Mouse (Mus musculus): Measurements from ENCODE around the gene Ifrd2. TPM values are rescaled to one million over a fixed set of nuclear protein-coding genes. Genes with fewer than 3 reads are reported as not detected.

Ifrd2 gene
- 57.9 and 64.6 TPM in 2 replicates for polyA plus RNA-seq (2014; fragmentation: Nextera tagmentation; extraction: Ambion mirVana)

DNA sequence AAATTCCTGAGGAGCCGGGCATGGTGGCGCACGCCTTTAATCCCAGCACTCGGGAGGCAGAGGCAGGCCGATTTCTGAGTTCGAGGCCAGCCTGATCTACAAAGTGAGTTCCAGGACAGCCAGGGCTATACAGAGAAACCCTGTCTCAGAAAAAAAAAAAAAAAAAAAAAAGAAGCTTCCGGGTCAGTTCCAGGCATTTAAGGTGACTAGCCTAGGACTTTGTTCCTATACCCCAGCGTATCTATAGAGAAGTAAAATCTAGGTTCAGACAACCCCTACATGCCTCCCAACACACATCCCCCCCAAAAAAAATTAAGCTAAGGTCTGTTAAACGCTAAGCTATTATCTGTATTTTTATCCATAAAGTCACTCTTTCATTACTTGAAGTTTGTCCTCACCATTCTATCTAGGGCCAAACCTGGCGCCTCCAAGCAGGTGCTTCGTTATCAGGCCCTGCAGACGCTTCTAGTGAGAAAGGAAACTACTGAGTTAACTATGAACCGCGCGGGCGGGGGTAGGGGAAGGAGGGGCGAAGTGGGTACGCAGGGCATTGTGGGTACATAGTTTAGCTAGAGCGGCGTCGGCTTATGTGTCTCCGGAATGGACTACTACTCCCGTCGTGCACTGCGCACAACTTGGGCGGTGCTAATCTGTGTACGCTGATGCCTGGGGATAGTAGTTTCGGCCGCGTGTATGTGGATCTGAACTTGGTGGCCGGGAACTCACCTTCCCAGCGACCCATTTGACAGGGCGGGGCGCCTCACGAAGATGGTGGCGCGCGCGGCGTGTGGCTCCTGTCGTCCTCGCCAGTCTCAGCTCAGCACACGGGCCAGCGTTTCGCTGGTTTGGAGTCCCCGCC, at the start of gene Ifrd2:
Gene Ifrd2 (plus strand): TSS at position 669 of the 859 bp plus-strand sequence.
- DNase-seq (peak; percentile 99), ATAC-seq (ENCODE audit: insufficient read depth) (peak; percentile 97)
- H3K9me3 ChIP-seq (ENCODE audit: low read depth, low read length) = no peaks in the 10 kb centered on the region
- 13% methylated on average over 46 of the region's 46 CpGs for WGBS
- H3K27me3 ChIP-seq (ENCODE audit: insufficient read depth, low read length) = no peaks in the 10 kb centered on the region
- peak within 1 kb of the TSS; percentile 50; the same call in 1 of the 2 replicates for H3K27ac ChIP-seq (ENCODE audit: low read depth)
- no peak for TF ChIP-seq CTCF (IDR thresholded peaks at IDR 0.05; ENCODE audit: low read depth)
- H3K9ac ChIP-seq = peak within 1 kb of the TSS; percentile 68
- peak within 1 kb of the TSS; percentile 96 for H3K4me2 ChIP-seq
- peaks cover 45% of the 10 kb centered on the region for H3K36me3 ChIP-seq (ENCODE audit: insufficient read depth)
- H3K4me1 ChIP-seq (ENCODE audit: insufficient read depth) = peaks cover 8% of the 10 kb centered on the region; the same call in 1 of the 2 replicates
- peak within 1 kb of the TSS; percentile 78 for H3K4me3 ChIP-seq (ENCODE audit: low read depth, low read length)

DNA sequence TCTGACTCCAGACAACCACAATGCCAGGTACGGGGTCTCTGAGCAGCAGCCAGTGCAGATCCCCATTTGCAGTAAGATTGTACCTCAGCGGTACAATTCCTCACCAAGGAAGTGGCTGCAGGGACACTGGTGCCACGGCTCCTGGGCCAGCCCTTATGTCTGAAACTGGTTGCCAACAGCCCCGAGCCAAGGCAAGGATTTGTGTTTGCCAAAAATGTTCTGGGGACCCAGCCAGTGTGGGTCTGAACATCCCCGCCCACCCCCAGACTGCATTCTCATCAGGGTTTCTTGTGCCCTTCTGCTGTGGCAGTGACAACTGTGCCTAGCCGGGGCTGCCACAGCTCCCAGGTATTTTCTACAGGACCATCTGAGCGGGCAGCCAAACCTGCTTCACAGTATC, 49.2 kb upstream of the Ifrd2 start:
- Histone ChIP-seq H3K27ac (ENCODE audit: low read depth) (no peak overlapping the region), H3K4me3 (ENCODE audit: low read depth, low read length) (no peak overlapping the region), H3K36me3 (ENCODE audit: insufficient read depth) (peaks cover 39% of the 10 kb centered on the region), H3K27me3 (ENCODE audit: insufficient read depth, low read length) (no peaks in the 10 kb centered on the region), H3K4me1 (ENCODE audit: insufficient read depth) (peaks cover 20% of the 10 kb centered on the region), H3K9ac (no peak overlapping the region), H3K4me2 (no peak overlapping the region), H3K9me3 (ENCODE audit: low read depth, low read length) (no peaks in the 10 kb centered on the region)
- ATAC-seq (ENCODE audit: insufficient read depth) = no peak
- DNase-seq = no peak
- 88% methylated on average over 7 of the region's 7 CpGs for WGBS
- no peak for TF ChIP-seq CTCF (IDR thresholded peaks at IDR 0.05; ENCODE audit: low read depth)

DNA sequence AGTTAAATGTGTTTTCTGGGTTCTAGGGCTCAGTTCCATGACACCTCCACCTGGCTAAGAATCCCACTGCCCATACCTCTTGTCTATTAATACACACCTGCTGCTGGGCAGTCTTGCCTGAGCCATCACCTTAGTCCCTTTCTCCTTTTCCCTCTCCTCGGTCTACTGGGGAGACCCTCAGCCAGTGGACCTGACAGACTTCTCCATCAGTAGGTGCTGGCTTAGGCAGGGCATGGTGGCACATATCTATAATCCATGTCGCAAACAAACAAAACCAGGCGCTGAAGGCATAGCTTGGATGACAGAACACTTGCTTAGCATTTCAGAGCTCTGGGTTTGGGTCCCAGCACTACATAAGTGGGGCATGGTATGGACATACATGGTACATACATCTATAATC, 48.7 kb upstream of the Ifrd2 start:
- no peak overlapping the region for H3K9ac ChIP-seq
- DNase-seq = no peak
- no peaks in the 10 kb centered on the region for H3K9me3 ChIP-seq (ENCODE audit: low read depth, low read length)
- no peak overlapping the region for H3K4me2 ChIP-seq
- H3K4me3 ChIP-seq (ENCODE audit: low read depth, low read length) = no peak overlapping the region
- H3K27ac ChIP-seq (ENCODE audit: low read depth) = no peak overlapping the region
- 91% methylated on average over 3 of the region's 3 CpGs for WGBS
- ATAC-seq (ENCODE audit: insufficient read depth) = no peak
- H3K36me3 ChIP-seq (ENCODE audit: insufficient read depth) = peaks cover 43% of the 10 kb centered on the region
- H3K27me3 ChIP-seq (ENCODE audit: insufficient read depth, low read length) = no peaks in the 10 kb centered on the region
- TF ChIP-seq CTCF (IDR thresholded peaks at IDR 0.05; ENCODE audit: low read depth) = no peak
- peaks cover 20% of the 10 kb centered on the region for H3K4me1 ChIP-seq (ENCODE audit: insufficient read depth)

DNA sequence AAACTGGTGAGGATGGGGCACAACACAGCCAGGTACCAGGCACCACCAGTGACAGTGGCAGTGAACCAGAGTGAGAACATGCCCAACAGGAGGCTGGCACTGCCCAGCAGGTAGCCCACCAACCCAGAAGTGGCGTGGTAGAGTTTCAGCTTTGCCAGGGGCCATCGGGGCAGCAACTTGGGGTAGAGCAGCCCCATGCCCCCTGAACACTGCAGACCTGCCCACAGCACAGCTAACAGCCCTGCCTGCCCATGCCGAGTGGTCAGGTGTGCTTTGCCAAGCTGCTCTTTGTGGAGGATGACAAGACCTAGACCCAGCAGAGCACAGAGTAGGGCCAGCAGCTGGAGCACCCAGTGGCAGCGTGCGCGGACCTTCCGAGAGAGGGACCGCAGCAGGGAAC, 47.5 kb upstream of the Ifrd2 start:
- no peak overlapping the region for H3K4me2 ChIP-seq
- 94% methylated on average over 8 of the region's 8 CpGs for WGBS
- no peak for DNase-seq
- peaks cover 20% of the 10 kb centered on the region for H3K4me1 ChIP-seq (ENCODE audit: insufficient read depth)
- no peak overlapping the region for H3K27ac ChIP-seq (ENCODE audit: low read depth)
- no peaks in the 10 kb centered on the region for H3K27me3 ChIP-seq (ENCODE audit: insufficient read depth, low read length)
- no peak overlapping the region for H3K4me3 ChIP-seq (ENCODE audit: low read depth, low read length)
- no peak overlapping the region for H3K9ac ChIP-seq
- TF ChIP-seq CTCF (IDR thresholded peaks at IDR 0.05; ENCODE audit: low read depth) = no peak
- no peak for ATAC-seq (ENCODE audit: insufficient read depth)
- H3K9me3 ChIP-seq (ENCODE audit: low read depth, low read length) = no peaks in the 10 kb centered on the region
- peaks cover 55% of the 10 kb centered on the region for H3K36me3 ChIP-seq (ENCODE audit: insufficient read depth)

DNA sequence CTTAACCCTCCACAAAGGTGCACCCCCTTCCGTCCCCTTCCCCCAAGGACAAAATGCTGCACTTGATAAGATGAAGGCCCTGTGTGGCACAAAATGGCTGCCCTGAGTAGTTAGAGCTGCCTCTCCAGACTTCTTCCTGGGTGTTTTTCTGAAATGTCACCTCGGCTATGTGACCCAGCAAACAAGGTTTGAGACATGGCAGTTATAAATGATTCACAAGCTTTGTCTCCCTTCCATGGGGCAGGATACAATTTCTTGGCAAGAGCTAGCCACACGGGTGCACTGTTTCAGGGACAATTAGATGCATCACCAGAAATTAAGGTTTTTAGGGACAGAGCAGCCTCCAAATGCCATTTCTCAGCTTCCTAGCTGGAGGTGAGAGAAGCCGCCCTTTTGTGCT, 47.0 kb upstream of the Ifrd2 start:
- Histone ChIP-seq H3K27ac (ENCODE audit: low read depth) (no peak overlapping the region), H3K27me3 (ENCODE audit: insufficient read depth, low read length) (no peaks in the 10 kb centered on the region), H3K4me3 (ENCODE audit: low read depth, low read length) (no peak overlapping the region), H3K4me1 (ENCODE audit: insufficient read depth) (peaks cover 19% of the 10 kb centered on the region), H3K4me2 (peak overlapping the region; percentile 97; the same call in 1 of the 2 replicates), H3K36me3 (ENCODE audit: insufficient read depth) (peaks cover 59% of the 10 kb centered on the region), H3K9me3 (ENCODE audit: low read depth, low read length) (no peaks in the 10 kb centered on the region), H3K9ac (no peak overlapping the region)
- ATAC-seq (ENCODE audit: insufficient read depth) (no peak), DNase-seq (no peak)
- 60% methylated on average over 4 of the region's 4 CpGs for WGBS
- no peak for TF ChIP-seq CTCF (IDR thresholded peaks at IDR 0.05; ENCODE audit: low read depth)

DNA sequence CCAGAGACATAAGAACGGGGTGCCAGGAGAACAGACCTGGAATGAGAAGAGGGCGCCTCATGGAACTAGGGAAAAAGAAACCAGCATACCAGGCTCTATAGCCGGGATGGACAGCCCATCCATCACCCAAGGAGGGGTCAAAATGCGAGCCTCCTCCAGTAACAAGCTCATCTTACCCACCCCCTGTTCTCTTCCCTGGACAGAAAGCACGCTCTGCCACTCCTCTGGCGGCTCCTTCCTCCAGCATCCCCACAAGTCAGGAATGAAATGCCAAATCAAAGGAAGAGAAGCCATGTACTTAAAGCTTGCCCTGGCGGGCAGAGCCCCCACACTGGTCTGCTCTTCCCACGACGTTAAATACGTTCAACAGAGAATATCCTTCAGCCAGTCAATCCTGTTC, 46.4 kb upstream of the Ifrd2 start:
- no peak for TF ChIP-seq CTCF (IDR thresholded peaks at IDR 0.05; ENCODE audit: low read depth)
- no peaks in the 10 kb centered on the region for H3K27me3 ChIP-seq (ENCODE audit: insufficient read depth, low read length)
- H3K36me3 ChIP-seq (ENCODE audit: insufficient read depth) = peaks cover 62% of the 10 kb centered on the region
- DNase-seq (no peak), ATAC-seq (ENCODE audit: insufficient read depth) (no peak; the same call in 1 of the 2 replicates)
- 18% methylated on average over 10 of the region's 10 CpGs for WGBS
- H3K4me2 ChIP-seq = peak overlapping the region; percentile 97
- peak overlapping the region; percentile 32 for H3K9ac ChIP-seq
- peaks cover 13% of the 10 kb centered on the region for H3K4me1 ChIP-seq (ENCODE audit: insufficient read depth)
- H3K27ac ChIP-seq (ENCODE audit: low read depth) = no peak overlapping the region; the same call in 1 of the 2 replicates
- H3K4me3 ChIP-seq (ENCODE audit: low read depth, low read length) = peak overlapping the region; percentile 63
- no peaks in the 10 kb centered on the region for H3K9me3 ChIP-seq (ENCODE audit: low read depth, low read length)

Data from lung, embryonic 14.5 days (tissue).